Mouse (Mus musculus): ENCODE measurements around the gene Ypel2.

GRCm38 (mm10) chr11:86932201-86932600 is 61.3 kb downstream of the Ypel2 start:
- TF ChIP-seq POLR2A (IDR thresholded peaks at IDR 0.05; ENCODE audit: insufficient read length, low read depth) (no peak), MYOD1 (IDR thresholded peaks at IDR 0.05; ENCODE audit: control insufficient read depth in 1 of 3, insufficient read length in 2 of 3, low read depth in 2 of 3) (no peak), MYOG (IDR thresholded peaks at IDR 0.05; ENCODE audit: control insufficient read depth in 1 of 3, insufficient read depth in 1 of 3, insufficient read length in 2 of 3, low read depth in 2 of 3) (no peak), MAX (IDR thresholded peaks at IDR 0.05; ENCODE audit: low read depth) (no peak), E2F4 (IDR thresholded peaks at IDR 0.05; ENCODE audit: insufficient read depth) (no peak)
